Mouse (Mus musculus): Measurements from ENCODE around the gene Gm8879.
"Not testable (repeated sequence)": the region's sequence is repeated elsewhere in the genome, so short reads cannot be mapped to it uniquely, and the experiment has no call there.

Gene Gm8879

DNA sequence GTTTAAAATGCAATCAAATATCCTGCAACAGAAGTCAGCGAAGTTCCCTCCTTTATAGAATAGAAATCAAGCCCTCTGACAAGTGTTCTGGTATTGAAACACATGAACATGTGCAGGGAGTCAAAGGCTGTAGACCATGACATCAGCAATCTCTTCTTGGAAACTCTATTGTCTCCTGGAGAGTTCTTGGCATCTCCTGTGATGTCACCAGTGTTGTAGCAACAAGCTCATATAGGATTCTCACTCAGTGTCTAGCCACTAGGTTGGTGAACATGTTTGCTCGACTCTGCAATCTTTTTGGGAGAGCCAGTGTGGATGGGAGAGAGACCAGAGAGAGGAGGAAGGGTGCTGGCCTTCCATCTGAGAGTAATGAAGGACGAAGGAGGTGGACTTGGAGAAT lies at the start of gene Gm8879:
Gm8879 (plus strand) TSS at position 301 of the 400 bp plus-strand sequence.
- not testable (repeated sequence) for DNase-seq (ENCODE audit: low spot score)

DNA sequence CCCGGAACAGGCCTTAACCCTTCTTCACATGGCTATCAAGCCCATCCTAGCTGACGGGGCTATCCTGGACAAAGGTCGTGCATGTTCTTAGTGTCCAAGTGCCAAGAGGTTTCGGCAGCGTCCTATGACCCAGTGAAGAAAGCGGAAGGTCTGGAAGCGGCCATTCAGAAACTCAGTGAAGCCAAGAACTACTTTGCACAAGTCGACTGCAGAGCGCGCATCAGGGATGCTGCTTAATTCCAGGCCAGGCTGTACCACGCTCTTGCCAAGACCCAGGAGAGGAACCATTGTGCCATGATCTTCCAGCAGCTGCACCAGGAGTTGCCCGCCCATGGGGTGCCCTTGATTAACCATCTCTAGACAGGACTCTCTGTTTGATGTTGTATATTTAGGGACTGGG lies 10.6 kb downstream of the Gm8879 start:
- DNase-seq (ENCODE audit: low spot score) = peak; percentile 2

Data from ovary, postnatal 36 days (tissue).